Mouse (Mus musculus) kidney, adult 2 months (tissue): ENCODE data around the gene Smad1. TPM values are rescaled to one million over a fixed set of nuclear protein-coding genes. Genes with fewer than 3 reads are reported as not detected.

Experiments
- DNase-seq: peaks from one replicate; pipeline ENCODE4 v3.0.0; 2021
- H3K27ac ChIP-seq: fragments of 200-500 bp; 2 replicates; pipeline ENCODE4 v1.5.1; 2012; ENCODE audit warnings: low read depth, low read length, control low read depth, inconsistent platforms; ENCODE audit not compliant: insufficient read depth
- H3K27me3 ChIP-seq: fragments of 200-500 bp; replicated peaks from 2 replicates; pipeline ENCODE4 v1.6.1; 2012; ENCODE audit warnings: mild to moderate bottlenecking, moderate library complexity, low read length, inconsistent platforms; ENCODE audit not compliant: control insufficient read depth, insufficient read depth
- H3K36me3 ChIP-seq: fragments of 200-500 bp; 2 replicates; pipeline ENCODE4 v1.6.1; 2012; ENCODE audit warnings: mild to moderate bottlenecking, moderate library complexity, low read length, inconsistent platforms; ENCODE audit not compliant: control insufficient read depth, insufficient read depth
- H3K4me1 ChIP-seq: fragments of 200-500 bp; 2 replicates; pipeline ENCODE4 v1.6.1; 2011; ENCODE audit warnings: low read length; ENCODE audit not compliant: control insufficient read depth, insufficient read depth
- H3K4me3 ChIP-seq: fragments of 200-500 bp; 2 replicates; pipeline ENCODE4 v1.5.1; 2011; ENCODE audit warnings: mild to moderate bottlenecking, low read depth, low read length, control low read depth; ENCODE audit not compliant: insufficient read depth
- CTCF ChIP-seq: fragments of 200-500 bp; conservative IDR thresholded peaks from 2 replicates; pipeline ENCODE4 v1.5.1; 2011; ENCODE audit warnings: low read depth, mild to moderate bottlenecking, control low read depth, low read length, moderate library complexity, mixed read lengths; ENCODE audit not compliant: insufficient read depth, insufficient read length
- POLR2A ChIP-seq: fragments of 200-500 bp; IDR thresholded peaks from one replicate; pipeline ENCODE4 v1.6.1; 2011; ENCODE audit warnings: low read depth, low read length, control low read depth
- WGBS: fragments of 180-500 bp; shearing (Covaris S2); methylation state at CpG from one replicate; pipeline ENCODE4 v1.1.7; 2018; 5-methylcytosine and 5-hydroxymethylcytosine counted together
- polyA plus RNA-seq: library from polyadenylated mRNA; depleted of rRNA; stranded (reverse); fragments of >200 nt; gene quantifications from 2 replicates; pipeline ENCODE4 v1.2.3, GENCODE M21; 2012

Gene Smad1
- polyA plus RNA-seq, 1 experiment: 20.8 TPM

DNA sequence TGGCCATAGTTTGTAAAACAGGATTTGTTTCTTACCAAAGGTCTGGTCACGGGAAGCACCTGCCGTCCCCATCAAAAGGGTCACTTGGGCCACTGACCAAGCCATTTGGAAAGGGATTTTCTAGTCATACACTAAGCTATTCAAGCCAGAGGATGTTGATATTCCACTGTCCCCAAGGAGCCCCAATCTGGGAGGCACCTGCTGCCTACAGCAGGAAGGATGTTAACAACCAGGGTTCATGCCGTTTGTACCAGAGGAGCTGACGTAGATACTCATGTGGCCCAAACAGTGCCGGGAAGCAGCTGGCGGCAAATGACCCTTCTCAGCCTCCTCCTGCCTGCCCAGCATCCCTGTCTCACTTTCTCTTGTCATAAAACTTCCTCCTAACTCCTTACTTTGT lies 73.8 kb downstream of the Smad1 start:
- Histone ChIP-seq H3K36me3 (no peaks in the 10 kb centered on the region), H3K4me3 (no peak overlapping the region), H3K27ac (no peak overlapping the region; the same call in 1 of the 2 replicates), H3K27me3 (no peaks in the 10 kb centered on the region), H3K4me1 (no peaks in the 10 kb centered on the region)
- 53% methylated on average over 6 of the region's 6 CpGs for WGBS
- TF ChIP-seq CTCF (no peak), POLR2A (no peak)
- DNase-seq: peak; percentile 34

- Histone ChIP-seq H3K27ac (no peak overlapping the region), H3K36me3 (no peaks in the 10 kb centered on the region), H3K4me1 (no peaks in the 10 kb centered on the region), H3K4me3 (no peak overlapping the region), H3K27me3 (no peaks in the 10 kb centered on the region)
- TF ChIP-seq CTCF (no peak), POLR2A (no peak)
- no peak for DNase-seq
- 78% methylated on average over 5 of the region's 5 CpGs for WGBS
Observed at GRCm38 (mm10) chr8:79324928-79325327, 74.4 kb downstream of the Smad1 start.

GRCm38 (mm10) chr8:79324036-79324435 lies 75.3 kb downstream of the Smad1 start:
- DNase-seq: peak; percentile 16
- WGBS: 37% methylated on average over 3 of the region's 3 CpGs
- H3K27ac ChIP-seq: peak overlapping the region; percentile 41; the same call in 1 of the 2 replicates
- H3K27me3 ChIP-seq: no peaks in the 10 kb centered on the region
- no peaks in the 10 kb centered on the region for H3K4me1 ChIP-seq
- H3K36me3 ChIP-seq: no peaks in the 10 kb centered on the region
- H3K4me3 ChIP-seq: no peak overlapping the region
- TF ChIP-seq POLR2A: no peak
- no peak for TF ChIP-seq CTCF

GRCm38 (mm10) chr8:79323121-79323520 lies 76.2 kb downstream of the Smad1 start:
- peak; percentile 58 for DNase-seq
- TF ChIP-seq CTCF (no peak), POLR2A (no peak)
- Histone ChIP-seq H3K36me3 (no peaks in the 10 kb centered on the region), H3K27me3 (no peaks in the 10 kb centered on the region), H3K4me3 (no peak overlapping the region), H3K4me1 (no peaks in the 10 kb centered on the region), H3K27ac (peak overlapping the region; percentile 84)
- 57% methylated on average over 7 of the region's 7 CpGs for WGBS

GRCm38 (mm10) chr8:79310801-79311200 lies 88.5 kb downstream of the Smad1 start:
- 72% methylated on average over 2 of the region's 2 CpGs for WGBS
- Histone ChIP-seq H3K27me3 (no peaks in the 10 kb centered on the region), H3K4me3 (no peak overlapping the region), H3K4me1 (no peaks in the 10 kb centered on the region), H3K36me3 (no peaks in the 10 kb centered on the region), H3K27ac (no peak overlapping the region)
- no peak for DNase-seq
- no peak for TF ChIP-seq POLR2A
- no peak for TF ChIP-seq CTCF

GRCm38 (mm10) chr8:79305941-79306340 lies 93.4 kb downstream of the Smad1 start:
- TF ChIP-seq CTCF: no peak
- TF ChIP-seq POLR2A: no peak
- no peak for DNase-seq
- Histone ChIP-seq H3K4me1 (no peaks in the 10 kb centered on the region), H3K4me3 (no peak overlapping the region), H3K36me3 (no peaks in the 10 kb centered on the region), H3K27ac (no peak overlapping the region), H3K27me3 (no peaks in the 10 kb centered on the region)
- 85% methylated on average over 5 of the region's 5 CpGs for WGBS

DNA sequence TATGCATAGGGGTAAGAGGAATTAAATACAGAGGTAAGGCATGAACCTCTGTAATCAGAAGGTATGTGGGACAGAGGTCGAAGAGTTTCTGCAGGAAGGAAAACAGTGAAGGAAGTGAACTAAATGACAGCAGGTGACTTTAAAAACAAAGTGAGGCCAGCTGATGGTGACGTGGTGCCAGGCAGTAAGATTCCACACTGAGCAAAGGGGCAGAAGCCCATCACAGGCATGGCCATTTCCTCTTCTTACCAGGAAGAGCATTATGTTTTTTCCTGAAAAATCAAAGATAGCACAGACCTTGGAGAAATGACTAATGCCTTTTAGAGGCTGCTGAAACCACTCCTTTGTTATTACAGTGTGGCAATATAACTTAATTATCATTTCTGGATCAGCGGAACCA lies 97.8 kb downstream of the Smad1 start:
- DNase-seq: peak; percentile 41
- WGBS: 55% methylated on average over 3 of the region's 3 CpGs
- TF ChIP-seq CTCF (no peak), POLR2A (no peak)
- Histone ChIP-seq H3K27ac (no peak overlapping the region), H3K36me3 (no peaks in the 10 kb centered on the region), H3K4me1 (no peaks in the 10 kb centered on the region), H3K27me3 (no peaks in the 10 kb centered on the region), H3K4me3 (no peak overlapping the region)
